Mouse (Mus musculus): ENCODE measurements around the gene Rad51ap1. TPM values are rescaled to one million over a fixed set of nuclear protein-coding genes. Genes with fewer than 3 reads are reported as not detected.

Rad51ap1 gene
- polyA plus RNA-seq (2012; fragmentation: generic; extraction: Trizol) = 10.5 TPM
- long read RNA-seq, experiment 1, transcript Rad51ap1-202 (9 exons, 1,871 nt) = major isoform, 14 of 20 reads
- long read RNA-seq, experiment 1, partial matches to known transcripts = 1 of 20 reads
- long read RNA-seq, experiment 1, other reads (novel, unspliced or antisense) = 4 of 20 reads
- long read RNA-seq, experiment 2, transcript Rad51ap1-202 (9 exons, 1,871 nt) = major isoform, 57 of 131 reads
- long read RNA-seq, experiment 2, transcript Rad51ap1-201 (9 exons, 2,233 nt) = minor isoform, 41 of 131 reads
- long read RNA-seq, experiment 2, partial matches to known transcripts = 2 of 131 reads
- long read RNA-seq, experiment 2, other reads (novel, unspliced or antisense) = 31 of 131 reads

GRCm38 (mm10) chr6:126939487-126940171 lies at the start of gene Rad51ap1, which contains the start of gene D6Wsu163e:
Rad51ap1 (minus strand) TSS chr6:126939587.
D6Wsu163e (plus strand) TSS chr6:126939962.
- H3K4me3 ChIP-seq (ENCODE audit: insufficient read depth, poor library complexity, severe bottlenecking) = peak within 1 kb of the TSS; percentile 56
- peaks cover 33% of the 10 kb centered on the region for H3K79me2 ChIP-seq (ENCODE audit: control insufficient read depth, insufficient read depth)
- H3ac ChIP-seq (ENCODE audit: control insufficient read depth, insufficient read length, low read depth) = peak within 1 kb of the TSS; percentile 96
- H3K36me3 ChIP-seq (ENCODE audit: control insufficient read depth, insufficient read depth) = peaks cover 7% of the 10 kb centered on the region
- no peak for TF ChIP-seq FOSL1 (IDR thresholded peaks at IDR 0.05; ENCODE audit: insufficient read depth, low read length, poor library complexity, severe bottlenecking)
- peak; percentile 89 for TF ChIP-seq USF1 (IDR thresholded peaks at IDR 0.05; ENCODE audit: low read depth)
- peak; percentile 39 for TF ChIP-seq MAX (IDR thresholded peaks at IDR 0.05)
- peaks cover 13% of the 10 kb centered on the region for H3K79me3 ChIP-seq (ENCODE audit: low read depth)
- H3K27me3 ChIP-seq (ENCODE audit: control insufficient read depth, insufficient read depth, insufficient read length) = no peaks in the 10 kb centered on the region

GRCm38 (mm10) chr6:126981539-126982234 lies 42.3 kb upstream of the Rad51ap1 start:
- Histone ChIP-seq H3K79me2 (ENCODE audit: control insufficient read depth, insufficient read depth) (no peaks in the 10 kb centered on the region), H3ac (ENCODE audit: control insufficient read depth, insufficient read length, low read depth) (no peak overlapping the region), H3K27me3 (ENCODE audit: control insufficient read depth, insufficient read depth, insufficient read length) (no peaks in the 10 kb centered on the region), H3K36me3 (ENCODE audit: control insufficient read depth, insufficient read depth) (no peaks in the 10 kb centered on the region), H3K79me3 (ENCODE audit: low read depth) (no peaks in the 10 kb centered on the region), H3K4me3 (ENCODE audit: insufficient read depth, poor library complexity, severe bottlenecking) (no peak overlapping the region)
- TF ChIP-seq USF1 (IDR thresholded peaks at IDR 0.05; ENCODE audit: low read depth) (no peak), CEBPB (IDR thresholded peaks at IDR 0.05; ENCODE audit: low read depth) (no peak), CTCF (IDR thresholded peaks at IDR 0.05; ENCODE audit: control insufficient read depth, insufficient read depth, insufficient read length) (no peak), MYOG (IDR thresholded peaks at IDR 0.05; ENCODE audit: control insufficient read depth, extremely low read depth, insufficient read length) (no peak), FOSL1 (IDR thresholded peaks at IDR 0.05; ENCODE audit: insufficient read depth, low read length, poor library complexity, severe bottlenecking) (no peak), MAX (IDR thresholded peaks at IDR 0.05) (no peak), MYOD1 (IDR thresholded peaks at IDR 0.05; ENCODE audit: control insufficient read depth, insufficient read length, low read depth) (no peak)

GRCm38 (mm10) chr6:126966241-126967026 lies 27.0 kb upstream of the Rad51ap1 start:
- Histone ChIP-seq H3K36me3 (ENCODE audit: control insufficient read depth, insufficient read depth) (peaks cover 11% of the 10 kb centered on the region), H3ac (ENCODE audit: control insufficient read depth, insufficient read length, low read depth) (no peak overlapping the region)

GRCm38 (mm10) chr6:126963426-126963825 lies 24.0 kb upstream of the Rad51ap1 start:
- Histone ChIP-seq H3K79me3 (ENCODE audit: low read depth) (no peaks in the 10 kb centered on the region), H3K79me2 (ENCODE audit: control insufficient read depth, insufficient read depth) (no peaks in the 10 kb centered on the region), H3K36me3 (ENCODE audit: control insufficient read depth, insufficient read depth) (peaks cover 7% of the 10 kb centered on the region), H3K4me3 (ENCODE audit: insufficient read depth, poor library complexity, severe bottlenecking) (no peak overlapping the region), H3ac (ENCODE audit: control insufficient read depth, insufficient read length, low read depth) (no peak overlapping the region), H3K27me3 (ENCODE audit: control insufficient read depth, insufficient read depth, insufficient read length) (no peaks in the 10 kb centered on the region)
- no peak for TF ChIP-seq MYOG (IDR thresholded peaks at IDR 0.05; ENCODE audit: control insufficient read depth, extremely low read depth, insufficient read length)
- no peak for TF ChIP-seq USF1 (IDR thresholded peaks at IDR 0.05; ENCODE audit: low read depth)
- TF ChIP-seq CEBPB (IDR thresholded peaks at IDR 0.05; ENCODE audit: low read depth) = no peak
- no peak for TF ChIP-seq FOSL1 (IDR thresholded peaks at IDR 0.05; ENCODE audit: insufficient read depth, low read length, poor library complexity, severe bottlenecking)
- no peak for TF ChIP-seq MYOD1 (IDR thresholded peaks at IDR 0.05; ENCODE audit: control insufficient read depth, insufficient read length, low read depth)
- TF ChIP-seq MAX (IDR thresholded peaks at IDR 0.05) = no peak
- TF ChIP-seq CTCF (IDR thresholded peaks at IDR 0.05; ENCODE audit: control insufficient read depth, insufficient read depth, insufficient read length) = no peak

More at GRCm38 (mm10) chr6:126966241-126967026, 27.0 kb upstream of the Rad51ap1 start:
- H3K79me2 ChIP-seq (ENCODE audit: control insufficient read depth, insufficient read depth) = no peaks in the 10 kb centered on the region
- H3K4me3 ChIP-seq (ENCODE audit: insufficient read depth, poor library complexity, severe bottlenecking) = no peak overlapping the region
- no peak for TF ChIP-seq CTCF (IDR thresholded peaks at IDR 0.05; ENCODE audit: control insufficient read depth, insufficient read depth, insufficient read length)
- no peak for TF ChIP-seq MYOG (IDR thresholded peaks at IDR 0.05; ENCODE audit: control insufficient read depth, extremely low read depth, insufficient read length)
- TF ChIP-seq MAX (IDR thresholded peaks at IDR 0.05) = no peak
- no peak for TF ChIP-seq CEBPB (IDR thresholded peaks at IDR 0.05; ENCODE audit: low read depth)
- no peak for TF ChIP-seq USF1 (IDR thresholded peaks at IDR 0.05; ENCODE audit: low read depth)
- no peak for TF ChIP-seq FOSL1 (IDR thresholded peaks at IDR 0.05; ENCODE audit: insufficient read depth, low read length, poor library complexity, severe bottlenecking)
- no peak for TF ChIP-seq MYOD1 (IDR thresholded peaks at IDR 0.05; ENCODE audit: control insufficient read depth, insufficient read length, low read depth)
- H3K27me3 ChIP-seq (ENCODE audit: control insufficient read depth, insufficient read depth, insufficient read length) = no peaks in the 10 kb centered on the region
- H3K79me3 ChIP-seq (ENCODE audit: low read depth) = no peaks in the 10 kb centered on the region

GRCm38 (mm10) chr6:126962709-126963108 lies 23.3 kb upstream of the Rad51ap1 start:
- Histone ChIP-seq H3K79me3 (ENCODE audit: low read depth) (no peaks in the 10 kb centered on the region), H3K4me3 (ENCODE audit: insufficient read depth, poor library complexity, severe bottlenecking) (no peak overlapping the region), H3K79me2 (ENCODE audit: control insufficient read depth, insufficient read depth) (no peaks in the 10 kb centered on the region), H3ac (ENCODE audit: control insufficient read depth, insufficient read length, low read depth) (no peak overlapping the region), H3K27me3 (ENCODE audit: control insufficient read depth, insufficient read depth, insufficient read length) (no peaks in the 10 kb centered on the region), H3K36me3 (ENCODE audit: control insufficient read depth, insufficient read depth) (peaks cover 5% of the 10 kb centered on the region)
- no peak for TF ChIP-seq MYOG (IDR thresholded peaks at IDR 0.05; ENCODE audit: control insufficient read depth, extremely low read depth, insufficient read length)
- TF ChIP-seq FOSL1 (IDR thresholded peaks at IDR 0.05; ENCODE audit: insufficient read depth, low read length, poor library complexity, severe bottlenecking) = no peak
- TF ChIP-seq CTCF (IDR thresholded peaks at IDR 0.05; ENCODE audit: control insufficient read depth, insufficient read depth, insufficient read length) = no peak
- no peak for TF ChIP-seq MAX (IDR thresholded peaks at IDR 0.05)
- TF ChIP-seq CEBPB (IDR thresholded peaks at IDR 0.05; ENCODE audit: low read depth) = no peak
